Mouse (Mus musculus) forebrain, embryonic 10.5 days (tissue): ENCODE results near the gene Ccdc40. TPM values are rescaled to one million over a fixed set of nuclear protein-coding genes. Genes with fewer than 3 reads are reported as not detected.
"Not testable (repeated sequence)": the region's sequence is repeated elsewhere in the genome, so short reads cannot be mapped to it uniquely, and the experiment has no call there.

Experiments used
- DNase-seq: peaks from one replicate; pipeline ENCODE4 v3.0.0-alpha.2; 2017; ENCODE audit warnings: low spot score; ENCODE audit errors: extremely low spot score
- H3K27ac ChIP-seq: fragments of 300-500 bp; sonication (generic); 2 replicates; pipeline ENCODE4 v1.5.1; 2016; ENCODE audit warnings: mild to moderate bottlenecking
- H3K27me3 ChIP-seq: fragments of 300-500 bp; sonication (generic); 2 replicates; pipeline ENCODE4 v1.6.1; 2016; ENCODE audit warnings: mild to moderate bottlenecking; ENCODE audit not compliant: poor library complexity, severe bottlenecking
- H3K36me3 ChIP-seq: fragments of 300-500 bp; sonication (generic); replicated peaks from 2 replicates; pipeline ENCODE4 v1.6.1; 2016; ENCODE audit warnings: mild to moderate bottlenecking, moderate library complexity
- H3K4me1 ChIP-seq: fragments of 300-500 bp; sonication (generic); 2 replicates; pipeline ENCODE4 v1.6.1; 2016
- H3K4me3 ChIP-seq: fragments of 300-500 bp; sonication (generic); 2 replicates; pipeline ENCODE4 v1.5.1; 2016; ENCODE audit warnings: mild to moderate bottlenecking, moderate library complexity
- H3K9me3 ChIP-seq: fragments of 300-500 bp; sonication (generic); 2 replicates; pipeline ENCODE4 v1.6.1; 2016; ENCODE audit warnings: mild to moderate bottlenecking, moderate library complexity
- WGBS: fragments of 180-500 bp; shearing (Covaris S2); methylation state at CpG from one replicate; pipeline ENCODE4 v1.1.7; 2016; 5-methylcytosine and 5-hydroxymethylcytosine counted together
- polyA plus RNA-seq: library from polyadenylated mRNA; unstranded; fragments of >200 nt; fragmentation: Nextera tagmentation; extraction: Ambion mirVana; gene quantifications from 2 replicates; pipeline ENCODE4 v1.2.1, GENCODE M21; 2016

Gene Ccdc40
- polyA plus RNA-seq, 1 experiment from 2014 or later = 23.6 TPM

DNA sequence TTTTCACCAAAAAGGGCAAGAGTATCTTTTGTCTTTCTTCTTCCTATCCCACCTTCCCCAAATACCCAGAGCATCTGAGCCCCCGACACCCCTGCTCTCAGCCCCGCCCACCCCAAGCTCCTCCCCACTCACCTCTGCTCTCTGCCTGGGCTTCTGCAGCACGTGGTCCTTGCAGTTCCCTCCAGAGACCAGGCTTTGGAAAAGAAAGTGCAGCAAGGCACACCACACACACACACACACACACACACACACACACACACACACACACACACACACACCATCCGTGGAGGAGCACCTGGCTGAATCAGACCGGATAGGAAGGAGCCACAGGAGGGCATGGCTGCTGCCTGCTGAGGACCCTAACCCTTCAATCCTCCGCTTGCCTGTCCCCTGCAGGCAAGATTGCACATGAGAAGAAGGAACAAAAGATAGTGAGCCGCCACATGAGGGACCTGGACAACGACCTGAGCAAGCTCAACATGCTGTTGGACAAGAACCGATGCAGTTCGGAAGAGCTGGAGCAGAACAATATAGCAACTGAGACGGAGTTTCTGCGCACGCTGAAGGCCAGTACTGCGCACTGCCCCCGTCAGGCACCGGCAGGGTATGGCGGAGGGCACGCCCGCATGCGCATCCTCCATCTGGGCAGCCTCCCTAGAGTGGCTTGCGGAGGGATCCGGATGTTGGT, 24.6 kb downstream of the Ccdc40 start:
- H3K4me1 ChIP-seq = peaks cover 47% of the 10 kb centered on the region
- peaks cover 24% of the 10 kb centered on the region for H3K27me3 ChIP-seq
- 4% methylated on average over 22 of the region's 22 CpGs for WGBS
- H3K9me3 ChIP-seq = no peaks in the 10 kb centered on the region
- peak; percentile 65 for DNase-seq
- H3K4me3 ChIP-seq = peak overlapping the region; percentile 43
- peak overlapping the region; percentile 79 for H3K27ac ChIP-seq
- peaks cover 23% of the 10 kb centered on the region for H3K36me3 ChIP-seq

- H3K27ac ChIP-seq, H3K9me3 ChIP-seq, H3K4me3 ChIP-seq, DNase-seq: not testable (repeated sequence)
- WGBS = 91% methylated on average over 5 of the region's 5 CpGs
- Histone ChIP-seq H3K27me3 (peaks cover 20% of the 10 kb centered on the region), H3K4me1 (peaks cover 45% of the 10 kb centered on the region), H3K36me3 (peaks cover 41% of the 10 kb centered on the region)
These were observed 28.2 kb downstream of the Ccdc40 start for GRCm38 (mm10) chr11:119256557-119256956.

- peaks cover 57% of the 10 kb centered on the region for H3K36me3 ChIP-seq
- peaks cover 29% of the 10 kb centered on the region for H3K4me1 ChIP-seq
- H3K27me3 ChIP-seq = 0 out of 2 replicates have a peak, but pooled peaks cover 5% of the 10 kb centered on the region
- peak overlapping the region; percentile 71 for H3K27ac ChIP-seq
- no peaks in the 10 kb centered on the region for H3K9me3 ChIP-seq
- 75% methylated on average over 9 of the region's 9 CpGs for WGBS
- no peak for DNase-seq
- H3K4me3 ChIP-seq = peak overlapping the region; percentile 41
These were observed 29.8 kb downstream of the Ccdc40 start for GRCm38 (mm10) chr11:119258216-119258571.

- Histone ChIP-seq H3K27ac (peak overlapping the region; percentile 71), H3K4me3 (peak overlapping the region; percentile 41), H3K4me1 (peaks cover 24% of the 10 kb centered on the region), H3K27me3 (no peaks in the 10 kb centered on the region), H3K36me3 (peaks cover 61% of the 10 kb centered on the region), H3K9me3 (no peaks in the 10 kb centered on the region)
- peak; percentile 44 for DNase-seq
- 70% methylated on average over 23 of the region's 23 CpGs for WGBS
These were observed 30.4 kb downstream of the Ccdc40 start for GRCm38 (mm10) chr11:119258572-119259322.

- 87% methylated on average over 8 of the region's 8 CpGs for WGBS
- peaks cover 62% of the 10 kb centered on the region for H3K36me3 ChIP-seq
- DNase-seq = no peak
- no peak overlapping the region for H3K27ac ChIP-seq
- H3K4me1 ChIP-seq = peaks cover 23% of the 10 kb centered on the region
- no peak overlapping the region for H3K4me3 ChIP-seq
- no peaks in the 10 kb centered on the region for H3K9me3 ChIP-seq
- no peaks in the 10 kb centered on the region for H3K27me3 ChIP-seq
These were observed 31.6 kb downstream of the Ccdc40 start for GRCm38 (mm10) chr11:119259977-119260376.

GRCm38 (mm10) chr11:119264413-119264812, 36.0 kb downstream of the Ccdc40 start:
- H3K36me3 ChIP-seq = peaks cover 51% of the 10 kb centered on the region

DNA sequence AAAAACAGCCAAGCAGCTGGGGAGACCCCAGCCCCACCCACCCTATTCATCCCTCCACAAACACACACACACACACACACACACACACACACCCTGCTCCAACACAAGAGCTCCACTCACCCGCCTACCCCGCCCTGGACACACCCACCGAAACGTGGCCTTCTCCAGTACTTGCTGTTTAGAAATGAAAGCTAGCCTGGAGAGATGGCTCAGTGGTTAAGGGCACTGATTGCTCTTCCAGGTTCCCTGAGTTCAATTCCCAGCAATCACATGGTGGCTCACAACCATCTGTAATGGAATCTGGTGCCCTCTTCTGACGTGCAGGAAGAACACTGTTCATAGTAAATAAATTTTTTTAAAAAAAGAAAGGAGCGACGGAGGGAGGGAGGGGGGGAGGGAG, 37.4 kb downstream of the Ccdc40 start:
- Histone ChIP-seq H3K4me1 (peaks cover 21% of the 10 kb centered on the region), H3K4me3 (no peak overlapping the region), H3K27me3 (no peaks in the 10 kb centered on the region; the same call in 1 of the 2 replicates), H3K36me3 (peaks cover 41% of the 10 kb centered on the region), H3K9me3 (no peaks in the 10 kb centered on the region), H3K27ac (no peak overlapping the region)
- WGBS = 83% methylated on average over 7 of the region's 7 CpGs
- DNase-seq = no peak

More at GRCm38 (mm10) chr11:119264413-119264812, 36.0 kb downstream of the Ccdc40 start:
- H3K4me3 ChIP-seq = no peak overlapping the region
- no peaks in the 10 kb centered on the region; the same call in 1 of the 2 replicates for H3K27me3 ChIP-seq
- WGBS = 92% methylated on average over 13 of the region's 13 CpGs
- no peak overlapping the region for H3K27ac ChIP-seq
- no peak for DNase-seq
- no peaks in the 10 kb centered on the region for H3K9me3 ChIP-seq
- H3K4me1 ChIP-seq = peaks cover 21% of the 10 kb centered on the region

DNA sequence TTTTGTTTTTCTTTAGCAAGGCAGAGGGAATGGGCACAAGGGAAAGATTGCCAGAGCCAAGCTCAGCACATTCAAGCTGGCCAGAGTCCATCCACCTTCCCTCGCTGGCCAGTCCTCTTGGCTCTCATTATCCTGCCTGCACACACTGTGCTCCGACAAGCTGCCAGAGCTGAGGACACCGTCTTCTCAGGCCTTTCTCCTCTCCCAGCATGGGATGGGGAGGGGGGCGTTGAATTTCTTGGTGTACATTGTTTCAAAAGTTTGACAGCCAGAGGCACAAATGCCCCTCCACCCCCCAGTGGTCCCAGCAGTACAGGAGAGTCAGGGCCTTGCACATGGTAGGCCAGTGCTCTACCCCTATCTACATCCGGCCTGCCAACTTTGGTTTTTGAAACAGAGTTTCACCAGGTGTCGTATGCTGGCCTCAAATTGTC, 38.9 kb downstream of the Ccdc40 start:
- H3K4me1 ChIP-seq = peaks cover 26% of the 10 kb centered on the region
- H3K4me3 ChIP-seq = peak overlapping the region; percentile 79
- no peak for DNase-seq
- H3K9me3 ChIP-seq = no peaks in the 10 kb centered on the region
- 50% methylated on average over 6 of the region's 6 CpGs for WGBS
- peak overlapping the region; percentile 83 for H3K27ac ChIP-seq
- peaks cover 28% of the 10 kb centered on the region for H3K36me3 ChIP-seq
- H3K27me3 ChIP-seq = no peaks in the 10 kb centered on the region; the same call in 1 of the 2 replicates

DNA sequence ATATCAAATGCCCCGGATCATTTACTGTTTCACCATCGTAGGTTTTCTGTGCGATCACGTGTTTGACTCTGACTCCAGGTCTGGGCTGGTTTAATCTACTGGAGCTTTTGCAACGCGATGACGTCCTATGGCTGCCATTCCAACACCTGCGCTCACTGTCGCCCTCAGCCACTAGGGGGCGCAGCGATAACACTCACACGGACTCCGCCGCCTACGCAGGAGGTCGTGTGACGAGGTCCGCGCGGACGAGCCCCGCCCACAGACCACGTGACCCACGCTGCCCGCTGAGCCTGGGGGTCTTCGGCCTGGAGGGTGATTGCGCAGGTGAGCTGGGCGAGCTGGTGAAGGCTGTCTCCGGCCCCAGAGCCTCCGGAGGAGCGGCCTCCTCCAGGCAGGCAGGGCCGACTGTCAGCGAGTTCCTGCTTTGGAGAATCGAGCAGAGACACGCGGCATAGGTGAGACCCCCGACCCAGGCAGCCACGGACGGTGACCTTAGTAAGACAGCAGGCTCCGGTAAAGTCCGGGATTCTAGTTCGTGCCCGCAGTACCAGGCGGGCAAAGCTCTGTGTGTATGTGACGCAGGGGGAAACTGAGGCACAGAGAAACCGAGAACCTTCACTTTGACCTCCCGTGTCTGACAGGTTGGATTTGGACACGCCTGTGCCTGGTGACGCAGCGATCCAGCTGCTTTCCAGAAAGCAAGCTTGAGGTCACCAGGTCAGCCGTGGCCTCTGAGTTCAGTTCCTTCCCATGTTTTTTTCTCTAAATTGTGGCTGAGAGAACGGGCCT, 39.6 kb downstream of the Ccdc40 start, which contains the start of gene Gaa:
Gene Gaa (plus strand): TSS at position 120 of the 789 bp plus-strand sequence.
- Histone ChIP-seq H3K4me3 (peak within 1 kb of the TSS; percentile 79), H3K36me3 (peaks cover 24% of the 10 kb centered on the region), H3K27me3 (no peaks in the 10 kb centered on the region; the same call in 1 of the 2 replicates), H3K9me3 (no peaks in the 10 kb centered on the region), H3K27ac (peak within 1 kb of the TSS; percentile 83), H3K4me1 (peaks cover 26% of the 10 kb centered on the region)
- whole genome bisulfite sequencing = 5% methylated on average over 52 of the region's 52 CpGs
- DNase-seq = peak; percentile 95

GRCm38 (mm10) chr11:119268557-119269195, 40.3 kb downstream of the Ccdc40 start:
- no peak for DNase-seq
- Histone ChIP-seq H3K27ac (peak overlapping the region; percentile 83), H3K27me3 (no peaks in the 10 kb centered on the region; the same call in 1 of the 2 replicates), H3K36me3 (peaks cover 24% of the 10 kb centered on the region), H3K9me3 (no peaks in the 10 kb centered on the region), H3K4me3 (peak overlapping the region; percentile 79), H3K4me1 (peaks cover 26% of the 10 kb centered on the region)
- 84% methylated on average over 16 of the region's 16 CpGs for WGBS

- H3K9me3 ChIP-seq, H3K27me3 ChIP-seq, DNase-seq, H3K4me3 ChIP-seq, H3K27ac ChIP-seq: not testable (repeated sequence)
- H3K4me1 ChIP-seq = peaks cover 20% of the 10 kb centered on the region
- WGBS = 62% methylated on average over 3 of the region's 3 CpGs
- peaks cover 37% of the 10 kb centered on the region for H3K36me3 ChIP-seq
These were observed 44.1 kb downstream of the Ccdc40 start for GRCm38 (mm10) chr11:119272492-119272891.
